Mouse (Mus musculus) neural tube, embryonic 14.5 days (tissue): Measurements from ENCODE around the gene Fxr2. TPM values are rescaled to one million over a fixed set of nuclear protein-coding genes. Genes with fewer than 3 reads are reported as not detected.

Source experiments
- ATAC-seq: fragments of 200-750 bp; cut with Nextera tagmentation; 2 replicates; pipeline ENCODE4 v1.8.0; 2017; ENCODE audit warnings: low read depth, mild to moderate bottlenecking, moderate TSS enrichment, moderate library complexity
- H3K27ac ChIP-seq: fragments of 300-500 bp; sonication (generic); 2 replicates; pipeline ENCODE4 v1.5.1; 2014; ENCODE audit warnings: low read depth, mild to moderate bottlenecking, control low read depth, low read length, moderate library complexity, mixed read lengths
- H3K27me3 ChIP-seq: fragments of 300-500 bp; sonication (generic); 2 replicates; pipeline ENCODE4 v1.6.1; 2014; ENCODE audit warnings: low read length; ENCODE audit not compliant: control insufficient read depth, insufficient read depth
- H3K36me3 ChIP-seq: fragments of 300-500 bp; sonication (generic); 2 replicates; pipeline ENCODE4 v1.6.1; 2014; ENCODE audit warnings: low read length, mixed read lengths; ENCODE audit not compliant: control insufficient read depth, insufficient read depth
- H3K4me1 ChIP-seq: fragments of 300-500 bp; sonication (generic); 2 replicates; pipeline ENCODE4 v1.6.1; 2014; ENCODE audit warnings: low read length; ENCODE audit not compliant: control insufficient read depth, insufficient read depth
- H3K4me2 ChIP-seq: fragments of 300-500 bp; sonication (generic); 2 replicates; pipeline ENCODE4 v1.6.1; 2014; ENCODE audit warnings: mild to moderate bottlenecking, low read depth, low read length, control low read depth
- H3K4me3 ChIP-seq: fragments of 300-500 bp; sonication (generic); 2 replicates; pipeline ENCODE4 v1.5.1; 2014; ENCODE audit warnings: low read depth, low read length, control low read depth, mixed read lengths
- H3K9ac ChIP-seq: fragments of 300-500 bp; sonication (generic); replicated peaks from 2 replicates; pipeline ENCODE4 v1.6.1; 2014; ENCODE audit warnings: low read depth, mild to moderate bottlenecking, control low read depth, low read length, mixed read lengths
- H3K9me3 ChIP-seq: fragments of 300-500 bp; sonication (generic); 2 replicates; pipeline ENCODE4 v1.6.1; 2016; ENCODE audit warnings: low read length; ENCODE audit not compliant: control insufficient read depth
- WGBS: fragments of 180-500 bp; shearing (Covaris S2); extraction: QIAGEN DNeasy Blood & Tissue Kit; methylation state at CpG from one replicate; pipeline ENCODE4 v1.1.7; 2014; 5-methylcytosine and 5-hydroxymethylcytosine counted together
- polyA plus RNA-seq: library from polyadenylated mRNA; unstranded; fragments of >200 nt; fragmentation: Nextera tagmentation; extraction: Ambion mirVana; gene quantifications from 2 replicates; pipeline ENCODE4 v1.2.1, GENCODE M21; 2014

The Fxr2 gene
- polyA plus RNA-seq, 1 experiment from 2014 or later, result 31.1 TPM

DNA sequence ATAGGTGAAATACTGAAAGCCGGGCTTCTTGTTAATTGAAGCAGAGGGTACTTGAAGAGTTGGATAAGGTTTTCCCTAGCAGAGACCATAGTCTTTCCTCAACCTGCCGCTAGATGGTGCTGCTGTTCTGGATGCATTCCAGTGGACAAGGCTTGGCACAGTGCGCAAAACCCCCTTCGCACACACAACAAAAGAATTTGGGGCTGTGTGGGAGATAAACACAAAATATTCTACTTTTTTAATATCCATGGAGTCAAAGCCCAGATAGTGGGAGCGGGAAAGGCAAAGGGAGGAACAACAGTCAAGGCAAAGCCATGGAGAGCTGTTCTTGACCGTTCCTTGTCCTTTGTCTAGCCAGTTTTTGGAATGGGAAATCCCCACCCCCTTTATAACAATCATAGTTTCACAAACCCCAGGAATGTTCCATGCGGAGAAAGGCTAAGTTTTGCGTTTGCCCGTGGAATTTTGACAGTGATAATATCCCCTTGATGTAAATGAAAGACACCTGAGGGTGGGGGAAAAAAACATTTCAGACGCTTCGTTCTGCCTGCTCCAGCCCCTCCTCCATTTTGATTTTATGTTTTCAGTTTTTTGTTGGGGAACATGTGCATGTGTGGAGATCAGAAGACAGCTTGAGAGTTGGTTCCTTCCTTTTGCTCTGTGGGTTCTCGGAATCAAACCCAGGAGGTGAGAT lies 50.2 kb downstream of the Fxr2 start:
- Histone ChIP-seq H3K9me3 (no peaks in the 10 kb centered on the region), H3K36me3 (peaks cover 8% of the 10 kb centered on the region; the same call in 1 of the 2 replicates), H3K4me2 (peak overlapping the region; percentile 35; the same call in 1 of the 2 replicates), H3K27ac (peak overlapping the region; percentile 93), H3K27me3 (no peaks in the 10 kb centered on the region), H3K4me3 (peak overlapping the region; percentile 81), H3K4me1 (peaks cover 14% of the 10 kb centered on the region), H3K9ac (no peak overlapping the region; the same call in 1 of the 2 replicates)
- ATAC-seq, result peak; percentile 42; the same call in 1 of the 2 replicates
- 22% methylated on average over 12 of the region's 12 CpGs for WGBS

DNA sequence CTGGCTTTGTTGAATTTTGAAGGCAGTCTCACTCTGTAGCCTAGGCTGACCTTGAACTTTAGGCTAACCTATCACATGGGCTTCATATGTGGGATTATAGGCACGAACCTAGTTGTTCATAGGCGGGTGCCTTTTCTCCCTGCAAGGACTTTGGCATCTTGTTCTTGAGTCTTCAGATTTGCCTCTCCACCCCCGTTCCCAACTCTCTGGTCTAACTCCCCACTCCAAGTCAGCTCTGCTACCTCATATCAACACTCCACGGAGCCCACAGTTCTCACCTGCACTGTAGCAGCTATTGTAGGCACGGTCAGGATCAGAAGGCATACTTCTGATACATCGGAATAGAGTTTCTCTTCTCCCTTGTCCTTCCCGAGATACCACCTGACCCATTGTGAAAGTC lies 50.8 kb downstream of the Fxr2 start:
- H3K27me3 ChIP-seq, result no peaks in the 10 kb centered on the region
- H3K4me3 ChIP-seq, result no peak overlapping the region
- H3K9ac ChIP-seq, result no peak overlapping the region
- 0 out of 2 replicates have a peak, but pooled peaks cover 2% of the 10 kb centered on the region for H3K36me3 ChIP-seq
- peaks cover 14% of the 10 kb centered on the region for H3K4me1 ChIP-seq
- no peaks in the 10 kb centered on the region for H3K9me3 ChIP-seq
- ATAC-seq, result no peak
- WGBS, result 85% methylated on average over 7 of the region's 7 CpGs
- no peak overlapping the region; the same call in 1 of the 2 replicates for H3K27ac ChIP-seq
- H3K4me2 ChIP-seq, result no peak overlapping the region

DNA sequence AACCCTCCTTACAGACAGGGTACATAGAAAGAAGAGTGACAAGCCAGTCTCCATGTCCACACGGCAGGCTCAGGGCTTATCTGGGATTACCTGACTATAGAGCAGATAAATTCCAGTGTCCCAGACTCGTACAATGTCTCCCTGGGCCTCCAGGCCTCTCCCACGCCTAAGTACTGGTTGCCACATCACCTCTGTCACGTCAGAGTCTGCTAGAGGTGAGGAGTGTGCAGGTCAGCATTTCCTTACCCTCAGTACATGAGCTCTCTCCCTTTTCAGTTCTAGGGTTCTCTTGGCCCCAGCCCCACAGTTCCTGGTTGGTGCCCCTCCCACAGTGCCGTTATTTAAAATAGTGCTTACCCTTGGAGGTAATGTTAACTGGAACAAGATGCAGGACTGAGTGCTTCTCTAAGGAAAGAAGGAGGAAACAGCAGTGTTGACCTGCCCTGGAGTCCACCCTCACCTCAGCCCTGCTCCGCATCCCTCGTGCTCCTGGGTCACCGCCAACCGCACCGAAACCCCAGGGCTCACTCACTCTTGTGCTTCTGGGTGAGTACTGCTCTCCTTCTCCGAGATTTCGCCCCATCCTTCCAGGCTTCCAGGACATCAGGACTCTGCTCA lies 51.4 kb downstream of the Fxr2 start:
- Histone ChIP-seq H3K27me3 (no peaks in the 10 kb centered on the region), H3K36me3 (0 out of 2 replicates have a peak, but pooled peaks cover under 1% of the 10 kb centered on the region), H3K9me3 (no peaks in the 10 kb centered on the region), H3K4me2 (no peak overlapping the region), H3K4me3 (no peak overlapping the region), H3K4me1 (peaks cover 14% of the 10 kb centered on the region), H3K9ac (no peak overlapping the region), H3K27ac (no peak overlapping the region)
- 90% methylated on average over 12 of the region's 12 CpGs for WGBS
- ATAC-seq, result no peak

DNA sequence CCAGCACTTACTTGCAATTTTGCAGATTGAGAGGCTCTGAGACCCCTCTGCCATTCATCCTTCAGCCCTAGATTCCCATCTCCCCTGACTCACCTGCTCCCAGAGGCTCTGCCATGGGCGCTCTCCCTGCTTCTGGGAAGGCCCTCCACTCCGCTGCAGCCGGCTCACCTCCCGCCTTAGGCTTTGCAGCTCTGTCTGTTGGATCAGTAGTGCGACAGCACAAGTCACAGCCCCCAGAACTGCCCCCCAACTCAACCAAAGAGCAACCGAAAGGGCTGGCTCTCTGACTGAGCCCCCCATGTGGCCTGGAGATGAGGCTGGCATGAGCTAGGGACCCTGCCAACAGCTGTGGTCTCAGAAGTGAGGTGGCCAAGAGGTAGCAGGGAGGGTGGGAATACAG lies 52.1 kb downstream of the Fxr2 start:
- H3K27ac ChIP-seq, result no peak overlapping the region
- peaks cover 14% of the 10 kb centered on the region for H3K4me1 ChIP-seq
- no peak overlapping the region for H3K4me2 ChIP-seq
- no peak overlapping the region for H3K4me3 ChIP-seq
- 79% methylated on average over 6 of the region's 6 CpGs for WGBS
- H3K27me3 ChIP-seq, result no peaks in the 10 kb centered on the region
- H3K9me3 ChIP-seq, result no peaks in the 10 kb centered on the region
- H3K36me3 ChIP-seq, result no peaks in the 10 kb centered on the region
- no peak overlapping the region for H3K9ac ChIP-seq
- ATAC-seq, result no peak

DNA sequence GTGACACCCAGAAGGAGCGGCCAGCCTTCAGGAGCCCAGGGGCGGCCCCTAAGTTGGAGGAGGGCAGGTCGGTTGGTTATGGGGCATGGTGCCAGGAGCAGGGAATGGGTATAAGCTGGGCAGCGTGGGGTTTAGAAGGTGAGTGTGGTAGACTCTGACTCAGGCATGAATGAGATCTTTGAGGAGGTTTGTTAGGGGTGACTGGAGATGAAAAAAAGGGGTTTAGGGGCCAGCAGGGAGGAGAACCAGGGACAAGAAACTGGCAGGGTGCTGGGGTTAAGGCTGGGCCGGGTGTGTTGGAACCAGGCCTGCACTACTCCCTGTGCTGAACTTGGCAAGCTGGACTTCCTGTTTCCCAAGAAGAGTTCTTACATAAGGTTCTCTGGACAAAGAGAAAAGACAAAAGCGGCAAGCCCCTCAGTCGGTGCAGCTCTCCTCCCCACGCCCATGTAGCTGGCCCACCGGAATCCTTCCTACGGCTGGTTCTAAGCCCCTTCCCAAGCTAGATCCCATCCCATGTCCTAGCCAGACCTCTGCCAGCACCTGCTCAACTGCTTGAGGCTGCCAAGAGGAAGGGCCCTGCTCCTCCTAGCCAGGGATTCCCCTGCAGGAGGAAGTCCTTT lies 52.8 kb downstream of the Fxr2 start, which contains the start of gene Tnfsf13:
Tnfsf13 (minus strand) TSS at position 259 of the 623 bp plus-strand sequence.
- no peaks in the 10 kb centered on the region for H3K27me3 ChIP-seq
- WGBS, result 60% methylated on average over 10 of the region's 10 CpGs
- ATAC-seq, result no peak
- no peaks in the 10 kb centered on the region for H3K9me3 ChIP-seq
- H3K4me2 ChIP-seq, result no peak within 1 kb of the TSS
- no peaks in the 10 kb centered on the region for H3K36me3 ChIP-seq
- 0 out of 2 replicates have a peak within 1 kb of the TSS, but pooled peaks have one; percentile 39 for H3K27ac ChIP-seq
- H3K9ac ChIP-seq, result no peak within 1 kb of the TSS
- H3K4me1 ChIP-seq, result peaks cover 9% of the 10 kb centered on the region
- H3K4me3 ChIP-seq, result no peak within 1 kb of the TSS

DNA sequence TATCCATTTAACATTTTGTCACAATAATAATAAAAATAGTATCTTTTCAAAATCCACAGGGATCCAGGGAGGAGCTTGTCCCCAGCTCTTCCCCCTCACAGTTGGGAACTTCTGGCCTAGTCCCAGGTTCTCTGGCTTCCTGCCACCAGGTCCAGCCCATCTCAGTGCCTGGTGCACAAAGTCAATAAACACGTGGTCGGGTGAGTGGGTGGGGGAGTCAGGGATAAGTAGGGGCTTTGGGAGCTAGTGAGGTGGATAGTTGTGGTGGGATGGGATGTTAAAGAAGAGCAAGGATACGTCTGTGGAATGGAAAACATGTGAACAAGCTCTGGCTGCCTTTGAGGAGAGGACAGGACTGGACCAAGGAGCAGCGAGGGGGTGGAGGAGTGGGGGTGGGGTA lies 53.6 kb downstream of the Fxr2 start:
- Histone ChIP-seq H3K27me3 (no peaks in the 10 kb centered on the region), H3K9me3 (no peaks in the 10 kb centered on the region), H3K4me2 (no peak overlapping the region), H3K4me1 (0 out of 2 replicates have a peak, but pooled peaks cover 3% of the 10 kb centered on the region), H3K36me3 (no peaks in the 10 kb centered on the region), H3K27ac (no peak overlapping the region), H3K4me3 (no peak overlapping the region), H3K9ac (no peak overlapping the region)
- WGBS, result 25% methylated on average over 4 of the region's 4 CpGs
- ATAC-seq, result no peak

DNA sequence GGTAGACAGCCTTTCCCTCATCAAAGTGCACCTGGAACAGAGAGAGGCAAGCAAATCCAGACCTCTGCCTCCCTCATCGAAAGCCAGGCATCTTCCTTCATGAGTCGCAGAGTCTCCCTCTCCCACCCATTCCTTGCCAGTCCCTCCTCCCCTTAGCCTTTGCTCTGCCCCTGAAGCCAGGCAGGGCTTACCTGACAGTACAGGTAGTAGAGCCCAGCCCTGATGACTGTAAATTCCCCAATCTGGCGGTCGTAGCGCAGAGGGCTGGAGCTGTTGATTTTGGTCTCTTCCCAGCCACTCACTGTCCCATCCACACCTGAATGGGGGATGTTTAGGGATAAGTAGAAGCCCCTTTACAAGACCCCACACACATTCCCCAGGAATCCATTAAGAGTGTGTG lies 54.3 kb downstream of the Fxr2 start:
- ATAC-seq, result no peak
- Histone ChIP-seq H3K4me2 (no peak overlapping the region), H3K27ac (no peak overlapping the region), H3K36me3 (no peaks in the 10 kb centered on the region), H3K9ac (no peak overlapping the region), H3K27me3 (no peaks in the 10 kb centered on the region), H3K9me3 (no peaks in the 10 kb centered on the region), H3K4me3 (no peak overlapping the region), H3K4me1 (0 out of 2 replicates have a peak, but pooled peaks cover 3% of the 10 kb centered on the region)
- 59% methylated on average over 5 of the region's 5 CpGs for WGBS

DNA sequence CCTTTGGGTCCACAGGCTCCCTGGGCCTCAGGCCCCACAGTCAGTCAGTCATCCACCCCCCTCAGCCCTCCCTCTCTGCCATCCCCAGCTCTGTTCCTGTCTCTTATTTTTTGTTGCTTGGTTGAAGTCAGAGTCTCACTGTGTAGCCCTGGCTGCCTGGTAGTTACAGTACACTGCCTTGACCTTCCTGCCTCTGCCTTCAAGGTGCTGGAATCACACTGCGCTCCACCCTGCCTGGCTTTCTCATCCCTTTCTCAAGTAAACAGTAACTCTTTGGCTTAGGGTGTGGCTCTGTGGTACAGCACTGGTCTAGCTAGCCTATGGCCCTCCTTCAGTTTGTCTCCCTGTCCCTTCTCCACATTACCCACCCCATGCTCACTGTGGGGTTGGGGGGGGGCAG lies 57.1 kb downstream of the Fxr2 start:
- H3K4me2 ChIP-seq, result no peak overlapping the region
- H3K36me3 ChIP-seq, result no peaks in the 10 kb centered on the region
- WGBS, result 95% methylated on average over 1 of the region's 1 CpGs
- ATAC-seq, result no peak
- H3K27ac ChIP-seq, result no peak overlapping the region
- H3K4me3 ChIP-seq, result no peak overlapping the region
- no peaks in the 10 kb centered on the region for H3K27me3 ChIP-seq
- H3K4me1 ChIP-seq, result 0 out of 2 replicates have a peak, but pooled peaks cover 3% of the 10 kb centered on the region
- no peak overlapping the region for H3K9ac ChIP-seq
- no peaks in the 10 kb centered on the region for H3K9me3 ChIP-seq
